Comparison of ENCODE assay signal across 10 mouse cellular contexts in genomic region chr8:117898015-117898414, GRCm38 (mm10).
DNase-seq lines count a peak whose midpoint lies in the region; ATAC-seq and TF ChIP-seq lines count a peak whose summit lies in the region.
"Had no signal": no experiment of that assay in that cellular context is flagged by ENCODE, and none has a peak within 500 bp of the region (broad histone marks: within the 10 kb centered on the region; RNA-seq: fewer than 3 reads in every experiment).

No protein-coding gene starts in this region.

- no peaks in the 10 kb centered on the region for H3K4me1 ChIP-seq in midbrain, embryonic 10.5 days
- peaks cover 1% of the 10 kb centered on the region for H3K4me1 ChIP-seq in midbrain, embryonic 15.5 days
- no peaks in the 10 kb centered on the region for H3K4me1 ChIP-seq in hindbrain, postnatal 0 days (ENCODE audit: insufficient read depth, low read length)
- H3K4me1 ChIP-seq: heart, embryonic 15.5 days; midbrain, embryonic 12.5 days had no signal

- H3K27me3 ChIP-seq in midbrain, embryonic 10.5 days (ENCODE audit: low read depth, poor library complexity, severe bottlenecking): no peaks in the 10 kb centered on the region
- H3K27me3 ChIP-seq in midbrain, embryonic 15.5 days (replicated peaks): no peaks in the 10 kb centered on the region
- no peaks in the 10 kb centered on the region for H3K27me3 ChIP-seq in hindbrain, postnatal 0 days (ENCODE audit: insufficient read depth, low read length)
- H3K27me3 ChIP-seq: heart, embryonic 15.5 days; midbrain, embryonic 12.5 days had no signal

- no peak overlapping the region for H3K27ac ChIP-seq in midbrain, embryonic 10.5 days (replicated peaks)
- no peak overlapping the region for H3K27ac ChIP-seq in midbrain, embryonic 15.5 days
- H3K27ac ChIP-seq in hindbrain, postnatal 0 days: no peak overlapping the region
- H3K27ac ChIP-seq: heart, embryonic 15.5 days; midbrain, embryonic 12.5 days had no signal

- no peak overlapping the region for H3K4me2 ChIP-seq in midbrain, embryonic 15.5 days
- no peak overlapping the region for H3K4me2 ChIP-seq in hindbrain, postnatal 0 days (ENCODE audit: low read depth, low read length)
- H3K4me2 ChIP-seq: heart, embryonic 15.5 days; midbrain, embryonic 12.5 days had no signal

- no peaks in the 10 kb centered on the region for H3K9me3 ChIP-seq in midbrain, embryonic 10.5 days (replicated peaks)
- H3K9me3 ChIP-seq in midbrain, embryonic 15.5 days: no peaks in the 10 kb centered on the region
- no peaks in the 10 kb centered on the region for H3K9me3 ChIP-seq in hindbrain, postnatal 0 days (ENCODE audit: low read length)
- H3K9me3 ChIP-seq: heart, embryonic 15.5 days; midbrain, embryonic 12.5 days had no signal

- H3K36me3 ChIP-seq in midbrain, embryonic 10.5 days: no peaks in the 10 kb centered on the region
- no peaks in the 10 kb centered on the region for H3K36me3 ChIP-seq in midbrain, embryonic 15.5 days (replicated peaks)
- H3K36me3 ChIP-seq in hindbrain, postnatal 0 days (ENCODE audit: insufficient read depth, low read length): no peaks in the 10 kb centered on the region
- H3K36me3 ChIP-seq: heart, embryonic 15.5 days; midbrain, embryonic 12.5 days had no signal

- H3K9ac ChIP-seq in midbrain, embryonic 15.5 days: no peak overlapping the region
- H3K9ac ChIP-seq in hindbrain, postnatal 0 days (replicated peaks; ENCODE audit: low read length): no peak overlapping the region
- H3K9ac ChIP-seq: heart, embryonic 15.5 days; midbrain, embryonic 12.5 days had no signal

- peak; percentile 74 for TF ChIP-seq CTCF in hindbrain, postnatal 0 days (IDR thresholded peaks at IDR 0.05; ENCODE audit: low read depth)

- WGBS in midbrain, embryonic 10.5 days: 72% methylated on average over 5 of the region's 5 CpGs
- 77% methylated on average over 5 of the region's 5 CpGs for WGBS in midbrain, embryonic 15.5 days
- 66% methylated on average over 5 of the region's 5 CpGs for WGBS in hindbrain, postnatal 0 days

- no peak for ATAC-seq in frontal cortex, adult (ENCODE audit: low TSS enrichment)
- ATAC-seq in midbrain, embryonic 15.5 days (replicated peaks): no peak; the same call in 1 of the 2 replicates
- 0 out of 2 replicates have a peak, but pooled peaks have one; percentile 71 for ATAC-seq in hindbrain, postnatal 0 days
- no peak for ATAC-seq in erythroid progenitor cell, adult 5-6 weeks (replicated peaks; ENCODE audit: low FRiP score, poor library complexity, severe bottlenecking)

- no peak overlapping the region for H3K4me3 ChIP-seq in midbrain, embryonic 10.5 days
- H3K4me3 ChIP-seq in midbrain, embryonic 15.5 days: no peak overlapping the region
- no peak overlapping the region for H3K4me3 ChIP-seq in hindbrain, postnatal 0 days (ENCODE audit: low read length)
- H3K4me3 ChIP-seq: heart, embryonic 15.5 days; midbrain, embryonic 12.5 days had no signal

- DNase-seq in frontal cortex, postnatal 36 days (ENCODE audit: low spot score in 2 of 2): peak; percentile 20 to 24
- DNase-seq in midbrain, embryonic 10.5 days (ENCODE audit: low spot score): peak; percentile 39
- peak; percentile 32 to 47 for DNase-seq in adrenal gland, postnatal 36 days
- peak; percentile 63 for DNase-seq in hindbrain, postnatal 0 days (ENCODE audit: low spot score)
- peak; percentile 62 for DNase-seq in retina, postnatal 1 day
